Mouse (Mus musculus): ENCODE measurements at regions not wholly inside any gene's neighbourhood (a gene's known extent, or its start where the extent isn't known, plus 50 kb on each side); places are given as distances from the start of the nearest gene placed in this dataset.

- no peak for DNase-seq (ENCODE audit: extremely low spot score)
Observed at GRCm38 (mm10) chr1:186376906-186377623, 260.0 kb upstream of the Lyplal1 start.

DNA sequence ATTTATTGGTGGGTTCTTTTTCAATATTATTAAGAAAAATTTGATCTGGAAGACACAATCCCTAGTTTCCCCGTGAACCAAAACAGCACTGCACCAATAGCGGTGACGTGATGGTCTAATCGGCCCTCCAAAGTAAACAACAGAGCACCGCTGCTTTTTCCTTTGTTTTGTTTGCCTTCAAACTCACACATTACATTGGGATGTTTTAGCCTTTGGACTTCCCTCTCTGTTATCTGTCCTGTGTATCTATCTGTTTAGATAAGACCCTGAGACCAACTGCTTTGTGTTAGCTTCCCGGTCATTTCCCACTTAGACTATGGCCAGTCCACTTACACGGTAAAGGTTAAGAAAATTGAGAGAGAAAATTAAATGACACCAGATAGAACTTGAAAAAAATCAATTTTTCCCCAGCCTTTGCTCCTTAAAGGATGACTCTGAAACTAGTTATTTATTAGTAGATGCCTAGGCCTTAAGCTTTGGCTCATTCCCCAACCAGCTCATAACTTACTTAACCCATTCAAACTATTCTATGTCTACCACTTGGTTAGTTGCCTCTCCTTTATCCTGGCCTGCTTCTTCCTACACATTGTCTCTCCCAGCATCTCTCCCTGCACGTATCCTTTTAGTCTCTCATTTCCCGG lies 257.0 kb upstream of the Lyplal1 start:
- DNase-seq (ENCODE audit: extremely low spot score): no peak

DNA sequence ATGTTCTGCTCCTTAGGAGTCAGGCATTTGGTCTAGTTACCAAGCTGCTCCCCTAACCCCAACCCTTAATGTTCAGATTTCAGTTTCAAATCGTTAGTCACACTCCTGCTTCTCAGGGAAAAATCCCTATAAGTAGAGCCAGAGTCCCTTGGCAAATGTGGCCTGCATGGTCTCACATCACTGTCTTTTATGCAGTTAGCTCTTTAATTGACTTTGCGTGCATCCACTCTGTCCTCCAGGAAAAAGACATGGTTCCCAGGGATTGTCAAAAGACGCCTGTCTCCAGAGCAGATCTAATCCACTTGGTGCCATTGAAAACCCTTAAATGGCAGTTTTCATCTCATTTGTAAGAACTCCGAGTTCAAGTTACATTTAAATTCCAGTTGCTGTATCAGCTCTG lies 256.3 kb upstream of the Lyplal1 start:
- DNase-seq (ENCODE audit: extremely low spot score): no peak

GRCm38 (mm10) chr1:186372770-186373353 lies 255.8 kb upstream of the Lyplal1 start:
- no peak for DNase-seq (ENCODE audit: extremely low spot score)

DNA sequence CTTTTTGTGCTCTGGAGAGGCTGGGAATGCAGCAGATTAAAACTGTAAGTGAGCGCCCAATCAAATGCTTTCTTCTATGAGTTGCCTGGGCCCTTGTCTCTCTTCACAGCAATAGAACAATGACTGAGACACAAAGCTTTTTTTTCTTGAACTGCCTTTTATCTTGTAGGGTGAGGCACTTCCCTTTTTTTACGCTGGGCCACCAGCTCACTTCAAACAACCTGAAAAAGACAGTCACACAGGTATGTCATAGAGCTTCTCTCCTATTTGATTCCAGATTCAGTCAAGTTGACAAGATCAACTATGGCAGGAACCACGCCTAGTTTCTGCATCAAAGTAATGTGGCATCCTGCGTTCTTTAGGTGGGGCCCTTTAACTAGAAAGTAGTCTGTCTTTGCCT lies 246.2 kb upstream of the Lyplal1 start:
- no peak for DNase-seq (ENCODE audit: extremely low spot score)

DNA sequence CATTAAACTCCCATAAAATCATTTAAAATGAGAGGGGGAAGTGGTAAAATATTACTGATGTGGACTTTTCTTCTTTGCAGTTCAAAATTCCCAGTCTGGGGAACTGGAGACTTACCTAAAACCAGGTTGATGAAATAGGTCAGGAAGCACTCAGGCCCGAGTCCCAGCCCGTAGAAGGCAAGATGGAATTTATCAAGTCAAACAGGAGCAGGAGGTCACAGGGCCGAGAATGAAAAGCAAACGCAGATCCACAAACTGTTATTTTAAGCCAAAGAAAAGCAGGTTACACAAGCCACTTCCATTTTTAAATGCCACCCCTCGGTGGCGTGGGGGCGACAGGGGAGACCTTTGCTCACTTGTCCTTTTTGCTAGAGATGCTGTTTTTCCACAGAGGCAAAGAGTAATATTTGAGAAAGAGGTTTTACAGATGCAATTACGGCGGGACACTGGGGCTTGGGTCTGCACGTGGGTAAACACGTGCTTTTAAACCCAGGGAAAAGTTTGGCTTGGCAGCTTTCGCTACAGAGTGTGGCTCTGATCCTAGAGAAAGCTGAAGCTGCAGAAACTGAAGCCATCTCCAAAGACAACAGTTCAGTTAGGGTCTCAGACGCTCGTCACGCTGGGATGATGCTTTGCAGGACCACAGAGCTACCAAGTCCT lies 241.0 kb upstream of the Lyplal1 start:
- DNase-seq (ENCODE audit: extremely low spot score): peak; percentile 20

GRCm38 (mm10) chr1:186354742-186355141 lies 237.6 kb upstream of the Lyplal1 start:
- DNase-seq (ENCODE audit: extremely low spot score): no peak

GRCm38 (mm10) chr1:186354072-186354471 lies 237.0 kb upstream of the Lyplal1 start:
- no peak for DNase-seq (ENCODE audit: extremely low spot score)

DNA sequence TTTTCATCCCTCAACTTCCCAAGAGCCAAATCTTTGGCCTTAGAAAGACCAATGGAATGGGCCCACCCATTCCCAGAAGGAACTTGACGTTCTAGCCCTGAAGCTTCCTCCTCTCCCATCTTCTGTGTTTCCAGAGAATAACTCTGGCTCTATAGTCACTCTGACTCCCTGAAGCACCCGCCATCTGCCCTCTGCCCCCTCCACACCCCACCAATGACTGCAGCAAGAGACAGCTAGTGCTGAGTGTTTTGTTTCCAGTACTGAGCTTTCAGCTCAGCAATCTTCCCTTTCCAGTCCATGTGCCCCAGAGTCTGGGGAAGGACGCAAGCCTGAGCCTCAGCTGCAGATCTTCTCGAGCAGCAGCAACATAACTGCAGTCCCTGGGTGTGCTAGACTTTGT lies 233.3 kb upstream of the Lyplal1 start:
- no peak for DNase-seq (ENCODE audit: extremely low spot score)

DNA sequence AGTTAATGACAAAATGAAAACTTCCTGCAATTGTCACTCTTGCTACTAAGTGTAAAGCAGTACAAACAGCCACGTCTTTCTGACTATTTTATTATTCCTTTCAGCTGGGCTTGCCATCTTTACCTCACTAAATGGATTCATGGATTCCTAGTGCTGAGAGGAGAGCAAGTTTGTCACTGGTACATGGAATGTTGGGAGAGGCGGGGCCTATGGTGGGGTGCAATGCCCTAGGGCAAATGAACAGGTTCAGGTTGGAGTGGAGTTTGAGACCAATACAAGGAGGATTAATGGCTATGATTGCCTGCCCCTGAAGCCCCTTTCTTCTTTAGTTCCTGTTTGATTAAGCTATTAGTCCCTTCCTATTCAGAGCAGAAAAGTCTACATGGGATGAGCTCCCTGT lies 232.9 kb upstream of the Lyplal1 start:
- no peak for DNase-seq (ENCODE audit: extremely low spot score)

GRCm38 (mm10) chr1:186347413-186348147 lies 230.5 kb upstream of the Lyplal1 start:
- DNase-seq (ENCODE audit: extremely low spot score): no peak

DNA sequence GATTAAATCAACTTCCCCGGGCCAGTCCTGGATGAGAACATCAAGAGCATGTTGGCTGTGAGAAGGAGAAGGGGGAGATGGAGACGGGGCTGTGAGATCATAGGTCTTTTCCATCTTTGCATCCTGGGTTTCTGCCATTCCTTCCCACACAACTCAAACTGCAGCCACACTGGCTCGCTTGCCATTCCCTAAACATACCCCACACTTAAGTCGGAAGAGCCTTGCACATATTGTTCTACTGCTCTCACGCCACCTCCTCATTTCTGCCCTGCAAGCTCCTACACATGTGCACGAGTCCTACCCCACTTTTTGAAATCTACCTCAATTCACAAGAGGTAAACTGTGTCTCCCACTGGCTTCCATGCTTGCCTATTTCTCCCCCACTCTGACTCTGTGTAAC lies 228.3 kb upstream of the Lyplal1 start:
- DNase-seq (ENCODE audit: extremely low spot score): no peak

DNA sequence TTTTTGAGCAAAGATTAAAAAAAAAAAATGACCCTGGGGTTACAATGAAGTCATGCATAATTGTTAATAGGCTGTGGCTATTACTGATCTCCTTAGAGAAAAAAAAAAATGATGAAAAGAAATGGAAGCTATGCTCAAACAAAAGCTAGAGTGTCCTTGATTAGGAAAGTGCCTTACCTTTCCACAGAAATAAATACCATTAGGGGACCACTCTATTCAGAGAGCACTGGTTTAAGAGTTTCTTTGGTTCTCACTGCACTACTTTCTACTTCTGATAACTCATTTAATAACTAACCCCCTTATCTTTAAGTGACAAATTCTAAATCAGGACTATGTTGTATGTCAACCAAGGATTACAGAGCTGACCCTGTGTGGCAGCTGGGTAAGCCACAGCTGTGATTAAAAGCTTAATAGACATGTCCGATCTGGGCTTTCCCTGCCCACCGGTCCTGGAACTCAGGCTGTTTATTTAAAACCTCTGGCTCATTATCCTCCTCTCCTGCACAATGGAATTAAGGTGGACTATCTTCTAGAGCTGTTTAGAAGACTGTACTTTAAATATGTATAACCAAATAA lies 225.9 kb upstream of the Lyplal1 start:
- no peak for DNase-seq (ENCODE audit: extremely low spot score)

GRCm38 (mm10) chr1:186342391-186342790 lies 225.3 kb upstream of the Lyplal1 start:
- DNase-seq (ENCODE audit: extremely low spot score): no peak

DNA sequence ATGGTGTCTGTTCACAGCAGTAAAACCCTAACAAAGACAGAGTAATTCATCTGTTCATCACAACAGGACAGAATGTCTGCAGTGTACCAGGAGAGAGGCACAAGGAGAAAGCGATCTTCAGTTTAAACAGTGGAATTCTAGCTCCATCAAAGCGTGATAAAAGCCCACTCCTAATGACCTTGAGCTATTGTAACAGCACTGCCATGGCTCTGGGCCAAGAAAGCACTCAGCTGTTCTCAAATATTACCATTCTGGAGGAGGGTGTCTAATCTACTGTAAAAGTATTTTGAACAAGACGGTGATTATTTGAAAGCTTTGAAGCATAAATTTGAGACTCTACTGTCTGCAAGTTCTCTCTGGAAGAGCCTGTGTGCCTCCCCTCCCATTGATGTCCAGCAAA lies 224.8 kb upstream of the Lyplal1 start:
- DNase-seq (ENCODE audit: extremely low spot score): no peak

DNA sequence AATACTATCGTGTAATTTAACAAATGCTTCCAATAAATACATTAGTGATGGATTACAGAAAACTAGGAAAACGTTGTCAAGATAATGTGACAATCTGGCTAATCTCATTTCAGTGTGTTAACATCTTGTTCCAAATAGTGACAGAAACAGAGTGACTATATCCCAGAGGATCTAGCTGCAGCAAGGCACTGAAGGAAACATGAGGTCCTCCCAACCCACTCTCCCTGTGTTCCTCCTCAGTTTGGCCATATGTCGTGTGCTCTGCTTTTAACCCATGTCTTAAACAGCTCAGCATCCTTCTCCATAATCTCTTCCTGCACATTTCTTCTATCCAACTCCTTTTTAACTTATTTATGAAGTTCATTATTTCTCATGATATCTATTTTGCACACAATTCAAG lies 223.6 kb upstream of the Lyplal1 start:
- DNase-seq (ENCODE audit: extremely low spot score): no peak

GRCm38 (mm10) chr1:186317285-186317684 lies 200.2 kb upstream of the Lyplal1 start:
- no peak for DNase-seq (ENCODE audit: extremely low spot score)

DNA sequence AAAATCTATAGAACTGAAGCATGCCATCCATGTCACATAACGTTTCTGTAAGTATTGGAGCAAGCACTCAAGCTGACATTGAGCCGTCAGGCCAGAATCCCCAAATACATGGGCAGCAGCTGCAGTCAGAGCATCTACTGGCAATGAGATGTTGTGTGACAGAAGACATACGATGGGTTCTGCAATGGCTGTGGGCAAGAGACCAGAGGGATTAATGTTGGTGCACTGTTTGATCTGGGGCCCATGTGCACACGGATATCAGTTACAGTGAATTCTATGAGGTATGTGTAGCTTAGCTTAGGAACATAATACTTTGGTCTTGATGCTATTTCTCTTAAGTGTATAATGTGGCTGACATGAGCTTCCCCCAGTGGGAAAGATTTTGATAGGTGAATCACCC lies 197.1 kb upstream of the Lyplal1 start:
- DNase-seq (ENCODE audit: extremely low spot score): no peak

DNA sequence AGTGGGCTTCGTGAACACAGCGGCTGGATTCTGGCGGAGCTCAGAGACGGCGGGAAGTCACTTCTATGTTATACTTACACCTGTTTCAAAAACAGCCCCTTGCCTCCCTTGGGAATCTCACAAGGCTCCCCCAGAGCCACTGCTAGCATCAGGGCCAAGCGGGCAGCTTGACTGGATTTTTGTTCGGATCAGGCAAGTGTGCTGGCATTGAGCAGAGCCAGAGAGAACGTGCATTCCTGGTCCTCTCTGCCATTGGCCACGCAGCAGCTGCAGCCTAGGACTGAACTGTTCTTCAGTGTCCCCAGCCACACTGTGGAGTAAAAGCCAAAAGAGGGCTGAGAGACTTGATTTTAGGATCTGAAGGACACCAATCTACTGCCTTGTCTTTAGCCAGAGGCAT lies 195.6 kb upstream of the Lyplal1 start:
- DNase-seq (ENCODE audit: extremely low spot score): no peak

DNA sequence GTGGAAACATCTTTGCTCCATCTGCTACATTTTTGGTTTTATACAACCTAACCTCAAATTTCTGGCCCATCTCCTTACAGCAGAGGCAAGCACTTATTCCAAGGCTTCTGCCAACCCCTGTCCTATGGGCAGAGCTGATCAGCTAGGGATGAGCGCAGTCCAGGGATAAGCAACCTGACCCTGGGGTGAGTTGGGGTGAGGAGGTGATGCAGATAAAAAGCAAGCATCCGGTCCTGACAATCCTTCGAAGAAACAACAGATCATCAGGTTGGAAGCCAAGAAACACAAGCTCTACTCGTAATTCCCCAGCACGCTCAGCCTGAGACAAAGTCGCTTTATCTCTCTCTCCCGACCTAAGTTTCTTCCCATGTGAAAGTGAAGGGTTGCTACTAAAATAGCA lies 194.9 kb upstream of the Lyplal1 start:
- DNase-seq (ENCODE audit: extremely low spot score): no peak

GRCm38 (mm10) chr1:186307627-186308026 lies 190.5 kb upstream of the Lyplal1 start:
- DNase-seq (ENCODE audit: extremely low spot score): no peak

DNA sequence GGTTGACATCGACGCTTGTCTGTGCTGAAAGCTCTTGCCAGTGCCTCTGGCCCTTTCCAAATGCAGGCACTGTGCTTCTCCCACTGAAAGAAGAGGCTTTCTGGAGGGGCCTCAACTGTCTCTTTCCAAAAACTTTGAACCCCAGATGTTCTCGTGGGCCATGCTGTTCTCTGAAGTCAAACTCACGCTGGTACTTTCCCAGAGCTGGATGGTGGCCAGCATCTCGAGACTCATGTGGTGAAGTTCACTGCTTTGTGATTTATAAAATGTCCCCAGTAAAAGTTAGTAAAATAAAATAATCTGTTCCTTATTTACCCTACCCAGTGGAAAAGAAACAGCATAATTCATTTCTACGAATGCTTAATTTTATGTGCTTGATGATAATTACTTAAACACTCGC lies 180.4 kb upstream of the Lyplal1 start:
- no peak for DNase-seq (ENCODE audit: extremely low spot score)
